Mouse (Mus musculus) bone marrow macrophage, adult 2 months (primary cell): ENCODE data around the gene Flot2.

Source experiments
- CTCF ChIP-seq: IDR thresholded peaks from 2 replicates; pipeline ENCODE4 v1.5.1; 2012; ENCODE audit warnings: low read depth, mild to moderate bottlenecking, low read length, moderate library complexity
- POLR2A ChIP-seq: IDR thresholded peaks from 2 replicates; pipeline ENCODE4 v1.6.1; 2012; ENCODE audit warnings: mild to moderate bottlenecking, low read depth, low read length, borderline replicate concordance

GRCm38 (mm10) chr11:77995556-77995955, 42.2 kb upstream of the Flot2 start:
- TF ChIP-seq POLR2A (no peak), CTCF (no peak)
